Mouse (Mus musculus) liver, adult 2 months (tissue): Measurements from ENCODE around the gene Ptprn2.

ENCODE experiments used
- CTCF ChIP-seq: fragments of 200-500 bp; IDR thresholded peaks from 2 replicates; pipeline ENCODE4 v1.5.1; 2011; ENCODE audit warnings: low read depth, low read length, control low read depth
- POLR2A ChIP-seq: fragments of 200-500 bp; IDR thresholded peaks from 2 replicates; pipeline ENCODE4 v1.6.1; 2011; ENCODE audit warnings: low read length, control low read depth; ENCODE audit not compliant: insufficient read depth; ENCODE audit errors: extremely low read depth

- no peak for TF ChIP-seq POLR2A
- no peak for TF ChIP-seq CTCF
These were observed 770.3 kb downstream of the Ptprn2 start for GRCm38 (mm10) chr12:117255776-117256342.
